Mouse (Mus musculus) thymus, adult 2 months (tissue): ENCODE results near the gene Laptm4a.

Source experiments
- CTCF ChIP-seq: fragments of 200-500 bp; IDR thresholded peaks from 2 replicates; pipeline ENCODE4 v1.5.1; 2012; ENCODE audit warnings: mild to moderate bottlenecking, control low read depth, low read length, moderate library complexity, borderline replicate concordance; ENCODE audit not compliant: control insufficient read depth, poor library complexity, insufficient read depth; ENCODE audit errors: extremely low read depth
- POLR2A ChIP-seq: fragments of 200-500 bp; IDR thresholded peaks from 2 replicates; pipeline ENCODE4 v1.6.1; 2012; ENCODE audit warnings: mild to moderate bottlenecking, low read length, control low read depth, moderate library complexity; ENCODE audit not compliant: control insufficient read depth, poor library complexity, insufficient read depth; ENCODE audit errors: extremely low read depth

- TF ChIP-seq CTCF, result no peak
- TF ChIP-seq POLR2A, result no peak
Observed at GRCm38 (mm10) chr12:8931083-8931482, 9.6 kb downstream of the Laptm4a start.
